Mouse (Mus musculus): Measurements from ENCODE around the gene Arl10. TPM values are rescaled to one million over a fixed set of nuclear protein-coding genes. Genes with fewer than 3 reads are reported as not detected.

Arl10 gene
- polyA plus RNA-seq, 1 experiment: 24.8 TPM

DNA sequence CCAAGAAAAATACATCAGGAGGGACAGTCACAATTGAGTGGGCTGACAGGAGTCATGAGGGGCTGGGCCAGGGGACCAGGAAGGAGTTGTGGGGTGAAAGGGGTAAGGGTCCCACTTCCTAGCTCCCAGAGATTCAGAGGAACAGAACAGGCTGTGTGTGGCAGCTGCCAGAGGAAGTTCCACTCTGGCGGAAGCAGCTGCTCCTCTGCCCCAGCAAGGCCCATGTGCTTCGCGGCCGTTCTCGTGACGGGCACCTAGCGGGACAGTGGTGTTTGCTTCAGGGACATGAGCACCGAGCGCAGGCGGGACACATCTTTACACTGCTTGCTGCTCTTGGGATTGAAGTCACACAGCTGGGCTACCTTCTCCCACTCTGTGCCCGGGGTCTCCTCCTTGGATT is 18.8 kb downstream of the Arl10 start:
- Histone ChIP-seq H3K36me3 (ENCODE audit: control insufficient read depth, insufficient read depth) (peaks cover 2% of the 10 kb centered on the region), H3K79me3 (ENCODE audit: low read depth) (peaks cover 18% of the 10 kb centered on the region), H3K27me3 (ENCODE audit: control insufficient read depth, insufficient read depth, insufficient read length) (no peaks in the 10 kb centered on the region), H3K79me2 (ENCODE audit: control insufficient read depth, insufficient read depth) (peaks cover 46% of the 10 kb centered on the region), H3K4me3 (ENCODE audit: insufficient read depth, poor library complexity, severe bottlenecking) (no peak overlapping the region), H3ac (ENCODE audit: control insufficient read depth, insufficient read length, low read depth) (no peak overlapping the region)
- no peak for TF ChIP-seq FOSL1 (IDR thresholded peaks at IDR 0.05; ENCODE audit: insufficient read depth, low read length, poor library complexity, severe bottlenecking)
- TF ChIP-seq USF1 (IDR thresholded peaks at IDR 0.05; ENCODE audit: low read depth): no peak
- no peak for TF ChIP-seq MYOG (IDR thresholded peaks at IDR 0.05; ENCODE audit: control insufficient read depth, extremely low read depth, insufficient read length)
- no peak for TF ChIP-seq CTCF (IDR thresholded peaks at IDR 0.05; ENCODE audit: control insufficient read depth, insufficient read depth, insufficient read length)
- no peak for TF ChIP-seq MAX (IDR thresholded peaks at IDR 0.05)
- no peak for TF ChIP-seq CEBPB (IDR thresholded peaks at IDR 0.05; ENCODE audit: low read depth)
- TF ChIP-seq MYOD1 (IDR thresholded peaks at IDR 0.05; ENCODE audit: control insufficient read depth, insufficient read length, low read depth): no peak

DNA sequence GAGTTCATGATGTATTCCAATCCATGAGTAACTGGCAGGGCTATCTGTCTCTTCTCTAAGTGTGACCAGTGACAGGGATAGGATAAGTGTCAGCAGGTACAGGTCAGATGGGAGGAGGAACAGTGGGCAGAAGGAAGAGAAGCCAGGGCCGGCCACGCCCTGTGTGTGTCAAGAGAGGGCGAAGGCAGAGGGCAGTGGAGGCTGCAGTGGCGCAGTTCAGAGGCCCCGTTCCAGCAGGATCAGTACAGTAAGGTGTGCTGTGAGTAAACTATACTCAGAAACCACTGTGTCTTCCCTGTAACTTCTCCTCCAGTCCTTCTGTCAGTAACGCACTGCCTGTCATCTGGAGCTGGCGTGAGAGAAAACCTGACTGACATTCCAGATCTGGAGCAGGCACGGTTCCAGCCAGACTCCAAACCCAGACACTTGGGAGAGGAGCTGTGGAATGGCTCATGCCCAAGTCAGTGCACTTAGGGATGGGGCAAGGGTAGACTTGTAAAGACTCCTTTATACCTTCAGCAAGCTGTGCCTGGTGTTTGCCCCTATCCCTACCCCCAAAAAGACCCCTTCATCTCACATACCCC is 21.4 kb downstream of the Arl10 start:
- H3K79me3 ChIP-seq (ENCODE audit: low read depth): no peaks in the 10 kb centered on the region
- no peak overlapping the region for H3ac ChIP-seq (ENCODE audit: control insufficient read depth, insufficient read length, low read depth)
- no peak overlapping the region for H3K4me3 ChIP-seq (ENCODE audit: insufficient read depth, poor library complexity, severe bottlenecking)
- no peaks in the 10 kb centered on the region for H3K36me3 ChIP-seq (ENCODE audit: control insufficient read depth, insufficient read depth)
- TF ChIP-seq CTCF (IDR thresholded peaks at IDR 0.05; ENCODE audit: control insufficient read depth, insufficient read depth, insufficient read length) (no peak), MAX (IDR thresholded peaks at IDR 0.05) (no peak), MYOD1 (IDR thresholded peaks at IDR 0.05; ENCODE audit: control insufficient read depth, insufficient read length, low read depth) (no peak), USF1 (IDR thresholded peaks at IDR 0.05; ENCODE audit: low read depth) (no peak), CEBPB (IDR thresholded peaks at IDR 0.05; ENCODE audit: low read depth) (no peak), MYOG (IDR thresholded peaks at IDR 0.05; ENCODE audit: control insufficient read depth, extremely low read depth, insufficient read length) (no peak), FOSL1 (IDR thresholded peaks at IDR 0.05; ENCODE audit: insufficient read depth, low read length, poor library complexity, severe bottlenecking) (no peak)
- H3K79me2 ChIP-seq (ENCODE audit: control insufficient read depth, insufficient read depth): peaks cover 22% of the 10 kb centered on the region
- no peaks in the 10 kb centered on the region for H3K27me3 ChIP-seq (ENCODE audit: control insufficient read depth, insufficient read depth, insufficient read length)

DNA sequence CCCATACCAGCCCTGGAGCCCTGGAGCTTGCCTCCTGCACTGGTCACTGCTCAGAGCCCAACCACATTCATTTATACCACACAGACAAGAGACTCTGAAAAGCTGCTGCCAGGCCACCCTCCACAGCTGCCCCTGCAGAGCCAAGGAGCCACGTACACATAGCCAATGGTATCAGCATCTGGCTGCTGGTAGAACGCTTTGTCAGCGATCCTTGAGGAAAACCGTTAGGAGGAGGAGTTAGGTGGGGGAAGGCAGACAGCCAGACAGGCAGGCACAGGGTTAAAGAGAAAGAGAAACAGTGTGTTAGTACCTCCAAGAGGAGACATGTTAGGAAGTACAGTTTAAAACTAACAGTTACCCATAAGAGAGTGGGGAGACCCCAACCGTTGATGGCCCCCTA is 22.1 kb downstream of the Arl10 start:
- Histone ChIP-seq H3K79me2 (ENCODE audit: control insufficient read depth, insufficient read depth) (peaks cover 15% of the 10 kb centered on the region), H3K79me3 (ENCODE audit: low read depth) (no peaks in the 10 kb centered on the region), H3K4me3 (ENCODE audit: insufficient read depth, poor library complexity, severe bottlenecking) (no peak overlapping the region), H3ac (ENCODE audit: control insufficient read depth, insufficient read length, low read depth) (no peak overlapping the region), H3K27me3 (ENCODE audit: control insufficient read depth, insufficient read depth, insufficient read length) (no peaks in the 10 kb centered on the region), H3K36me3 (ENCODE audit: control insufficient read depth, insufficient read depth) (no peaks in the 10 kb centered on the region)
- TF ChIP-seq CEBPB (IDR thresholded peaks at IDR 0.05; ENCODE audit: low read depth) (no peak), USF1 (IDR thresholded peaks at IDR 0.05; ENCODE audit: low read depth) (no peak), FOSL1 (IDR thresholded peaks at IDR 0.05; ENCODE audit: insufficient read depth, low read length, poor library complexity, severe bottlenecking) (no peak), CTCF (IDR thresholded peaks at IDR 0.05; ENCODE audit: control insufficient read depth, insufficient read depth, insufficient read length) (no peak), MYOG (IDR thresholded peaks at IDR 0.05; ENCODE audit: control insufficient read depth, extremely low read depth, insufficient read length) (no peak), MAX (IDR thresholded peaks at IDR 0.05) (no peak), MYOD1 (IDR thresholded peaks at IDR 0.05; ENCODE audit: control insufficient read depth, insufficient read length, low read depth) (no peak)

DNA sequence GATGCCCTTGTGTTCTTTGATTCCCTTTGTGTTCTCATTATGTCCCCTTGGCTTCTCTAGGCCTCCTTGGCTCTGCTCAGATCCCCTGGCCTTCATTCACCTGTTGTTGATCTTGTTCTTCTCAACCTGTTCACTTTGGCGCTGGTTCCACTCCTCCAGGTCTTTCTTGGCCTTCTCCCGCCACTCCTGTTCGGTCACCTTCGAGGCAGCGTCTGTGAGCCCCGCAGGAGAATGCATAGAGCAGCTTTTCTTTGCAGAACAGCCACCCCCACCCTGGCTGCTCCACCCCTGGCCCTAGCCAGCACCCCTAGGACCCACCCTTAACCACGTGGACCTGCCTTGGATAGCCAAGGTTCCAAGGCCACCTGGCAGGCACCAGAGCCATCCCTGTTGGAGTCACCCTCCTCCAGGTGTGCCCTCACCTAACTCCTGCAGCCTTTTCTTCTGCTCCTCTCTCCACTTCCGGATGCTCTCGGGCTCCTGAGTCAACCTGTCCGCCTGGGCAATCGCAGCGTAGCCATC is 23.9 kb downstream of the Arl10 start:
- no peak for TF ChIP-seq MAX (IDR thresholded peaks at IDR 0.05)
- TF ChIP-seq CTCF (IDR thresholded peaks at IDR 0.05; ENCODE audit: control insufficient read depth, insufficient read depth, insufficient read length): no peak
- no peak for TF ChIP-seq USF1 (IDR thresholded peaks at IDR 0.05; ENCODE audit: low read depth)
- no peak for TF ChIP-seq MYOD1 (IDR thresholded peaks at IDR 0.05; ENCODE audit: control insufficient read depth, insufficient read length, low read depth)
- no peak for TF ChIP-seq MYOG (IDR thresholded peaks at IDR 0.05; ENCODE audit: control insufficient read depth, extremely low read depth, insufficient read length)
- no peak for TF ChIP-seq FOSL1 (IDR thresholded peaks at IDR 0.05; ENCODE audit: insufficient read depth, low read length, poor library complexity, severe bottlenecking)
- no peaks in the 10 kb centered on the region for H3K79me3 ChIP-seq (ENCODE audit: low read depth)
- no peak overlapping the region for H3K4me3 ChIP-seq (ENCODE audit: insufficient read depth, poor library complexity, severe bottlenecking)

DNA sequence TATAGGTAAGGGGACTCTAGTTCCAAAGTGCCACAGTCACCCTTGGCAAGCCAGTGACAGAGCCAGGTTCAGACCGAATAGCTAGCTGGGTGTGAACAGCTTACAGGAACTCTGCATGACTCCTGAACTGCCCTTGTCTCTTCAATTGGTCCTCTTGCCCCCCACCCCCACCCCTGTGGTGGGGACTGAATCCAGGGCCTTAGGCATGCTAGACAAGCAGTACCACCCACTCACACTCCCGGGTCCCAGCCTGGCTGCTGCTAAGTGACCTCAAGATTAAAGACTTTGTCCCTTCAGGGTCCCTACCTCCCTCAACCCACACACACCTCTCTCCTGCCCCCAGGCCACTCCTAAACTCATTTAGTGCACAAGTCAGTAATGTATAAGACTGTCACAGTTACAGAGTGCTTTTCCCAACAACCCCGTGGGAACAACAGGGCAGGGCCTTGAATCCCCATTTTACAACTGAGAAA is 27.9 kb downstream of the Arl10 start:
- no peak overlapping the region for H3ac ChIP-seq (ENCODE audit: control insufficient read depth, insufficient read length, low read depth)
- H3K36me3 ChIP-seq (ENCODE audit: control insufficient read depth, insufficient read depth): no peaks in the 10 kb centered on the region
- H3K4me3 ChIP-seq (ENCODE audit: insufficient read depth, poor library complexity, severe bottlenecking): no peak overlapping the region
- no peaks in the 10 kb centered on the region for H3K79me2 ChIP-seq (ENCODE audit: control insufficient read depth, insufficient read depth)
- H3K79me3 ChIP-seq (ENCODE audit: low read depth): no peaks in the 10 kb centered on the region
- TF ChIP-seq FOSL1 (IDR thresholded peaks at IDR 0.05; ENCODE audit: insufficient read depth, low read length, poor library complexity, severe bottlenecking) (no peak), MYOG (IDR thresholded peaks at IDR 0.05; ENCODE audit: control insufficient read depth, extremely low read depth, insufficient read length) (no peak), MYOD1 (IDR thresholded peaks at IDR 0.05; ENCODE audit: control insufficient read depth, insufficient read length, low read depth) (no peak), CEBPB (IDR thresholded peaks at IDR 0.05; ENCODE audit: low read depth) (no peak), CTCF (IDR thresholded peaks at IDR 0.05; ENCODE audit: control insufficient read depth, insufficient read depth, insufficient read length) (no peak), USF1 (IDR thresholded peaks at IDR 0.05; ENCODE audit: low read depth) (no peak), MAX (IDR thresholded peaks at IDR 0.05) (no peak)
- no peaks in the 10 kb centered on the region for H3K27me3 ChIP-seq (ENCODE audit: control insufficient read depth, insufficient read depth, insufficient read length)

More for the DNA sequence above, 23.9 kb downstream of the Arl10 start:
- H3K27me3 ChIP-seq (ENCODE audit: control insufficient read depth, insufficient read depth, insufficient read length): no peaks in the 10 kb centered on the region
- no peak overlapping the region for H3ac ChIP-seq (ENCODE audit: control insufficient read depth, insufficient read length, low read depth)
- no peaks in the 10 kb centered on the region for H3K36me3 ChIP-seq (ENCODE audit: control insufficient read depth, insufficient read depth)
- no peaks in the 10 kb centered on the region for H3K79me2 ChIP-seq (ENCODE audit: control insufficient read depth, insufficient read depth)

All from C2C12 (cell line).